Mouse (Mus musculus) testis, adult 2 months (tissue): ENCODE results near the gene Dnajb3. TPM values are rescaled to one million over a fixed set of nuclear protein-coding genes. Genes with fewer than 3 reads are reported as not detected.

Source experiments
- H3K27ac ChIP-seq: fragments of 200-500 bp; 2 replicates; pipeline ENCODE4 v1.5.1; 2012; ENCODE audit warnings: low read depth, low read length; ENCODE audit not compliant: control insufficient read depth, insufficient read depth
- H3K27me3 ChIP-seq: fragments of 200-500 bp; 2 replicates; pipeline ENCODE4 v1.6.1; 2012; ENCODE audit warnings: mild to moderate bottlenecking, low read length, moderate library complexity; ENCODE audit not compliant: control insufficient read depth, insufficient read depth
- H3K36me3 ChIP-seq: fragments of 200-500 bp; 2 replicates; pipeline ENCODE4 v1.6.1; 2012; ENCODE audit warnings: mild to moderate bottlenecking, low read length; ENCODE audit not compliant: control insufficient read depth, insufficient read depth
- H3K4me1 ChIP-seq: fragments of 200-500 bp; 2 replicates; pipeline ENCODE4 v1.6.1; 2012; ENCODE audit warnings: low read length; ENCODE audit not compliant: control insufficient read depth, insufficient read depth
- H3K4me3 ChIP-seq: fragments of 200-500 bp; 2 replicates; pipeline ENCODE4 v1.5.1; 2012; ENCODE audit warnings: low read depth, mild to moderate bottlenecking, low read length, moderate library complexity, mixed read lengths; ENCODE audit not compliant: control insufficient read depth
- CTCF ChIP-seq: fragments of 200-500 bp; IDR thresholded peaks from 2 replicates; pipeline ENCODE4 v1.5.1; 2012; ENCODE audit warnings: low read depth, mild to moderate bottlenecking, inconsistent platforms, low read length, moderate library complexity; ENCODE audit not compliant: control insufficient read depth, insufficient read depth, insufficient replicate concordance
- POLR2A ChIP-seq: fragments of 200-500 bp; IDR thresholded peaks from 2 replicates; pipeline ENCODE4 v1.6.1; 2012; ENCODE audit warnings: low read depth, mild to moderate bottlenecking, inconsistent platforms, low read length, moderate library complexity; ENCODE audit not compliant: control insufficient read depth
- polyA plus RNA-seq: library from polyadenylated mRNA; depleted of rRNA; stranded (reverse); fragments of >200 nt; gene quantifications from 2 replicates; pipeline ENCODE4 v1.2.3, GENCODE M21; 2012; rRNA removed

Dnajb3 gene
- polyA plus RNA-seq, 1 experiment: 1,175 TPM

DNA sequence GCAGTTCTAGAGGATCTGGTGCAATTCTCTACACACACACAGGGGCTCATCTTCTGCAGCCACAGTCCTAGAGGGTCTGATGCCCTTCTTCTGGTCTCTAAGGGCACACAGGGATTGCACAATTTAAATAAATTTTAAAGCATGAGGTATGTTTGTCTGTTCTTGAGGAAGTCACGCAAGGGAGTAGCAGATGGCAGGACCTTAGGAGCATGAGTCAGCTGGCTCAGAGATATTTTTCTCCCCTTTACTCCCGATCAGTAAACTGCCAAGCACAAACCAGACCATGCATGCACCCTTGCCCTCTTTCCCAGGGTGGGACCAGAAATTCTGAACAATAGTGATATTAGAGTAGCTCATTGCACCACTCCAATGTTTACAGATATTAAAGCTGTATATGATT lies 47.2 kb downstream of the Dnajb3 start:
- no peak overlapping the region for H3K4me3 ChIP-seq
- H3K36me3 ChIP-seq: no peaks in the 10 kb centered on the region
- H3K27ac ChIP-seq: no peak overlapping the region
- TF ChIP-seq POLR2A (no peak), CTCF (no peak)
- H3K27me3 ChIP-seq: no peaks in the 10 kb centered on the region
- H3K4me1 ChIP-seq: no peaks in the 10 kb centered on the region

Other genes starting within 250 kb of the Dnajb3 start
- 6.4 and 7.6 TPM in 2 replicates for gene Usp40, start 197.2 kb downstream of the Dnajb3 start, polyA plus RNA-seq
- gene Ugt1a10, start 150.4 kb downstream of the Dnajb3 start, polyA plus RNA-seq: not detected in 2 replicates
- 0.06 TPM in 1 of 2 replicates, not detected in the other for gene Ugt1a9, start 135.0 kb downstream of the Dnajb3 start, polyA plus RNA-seq
- not detected in 2 replicates for gene Ugt1a8, start 118.0 kb downstream of the Dnajb3 start, polyA plus RNA-seq
- gene Ugt1a7c, start 110.7 kb downstream of the Dnajb3 start, polyA plus RNA-seq: 4.3 and 6.5 TPM in 2 replicates
- 1.0 and 7.4 TPM in 2 replicates for gene Ugt1a6b, start 102.5 kb downstream of the Dnajb3 start, polyA plus RNA-seq
- 23.3 and 26.9 TPM in 2 replicates for gene Ugt1a6a, start 71.0 kb downstream of the Dnajb3 start, polyA plus RNA-seq
- gene Ugt1a5, start 39.8 kb downstream of the Dnajb3 start, polyA plus RNA-seq: 0.09 and 0.20 TPM in 2 replicates
- gene Ugt1a2, start 5.2 kb downstream of the Dnajb3 start, polyA plus RNA-seq: 0.06 TPM in 1 of 2 replicates, not detected in the other
- gene Ugt1a1, start 6.2 kb upstream of the Dnajb3 start, polyA plus RNA-seq: 0.67 and 0.94 TPM in 2 replicates
- 116 and 122 TPM in 2 replicates for gene Mroh2a, start 21.2 kb upstream of the Dnajb3 start, polyA plus RNA-seq
- gene Hjurp, start 71.9 kb upstream of the Dnajb3 start, polyA plus RNA-seq: 29.1 and 34.3 TPM in 2 replicates
- 4.3 and 4.7 TPM in 2 replicates for gene Trpm8, start 71.9 kb upstream of the Dnajb3 start, polyA plus RNA-seq
- not detected in 2 replicates for gene Spp2, start 201.2 kb upstream of the Dnajb3 start, polyA plus RNA-seq